Mouse (Mus musculus) CD4-positive, CD25-positive, alpha-beta regulatory T cell, adult 9 weeks (primary cell): ENCODE data around the gene Tspan3. TPM values are rescaled to one million over a fixed set of nuclear protein-coding genes. Genes with fewer than 3 reads are reported as not detected.

Source experiments
- polyA plus RNA-seq: library from polyadenylated mRNA; unstranded; fragments of 100-300 nt; shearing (Covaris generic); gene quantifications from one replicate; pipeline ENCODE4 v1.2.1, GENCODE M21; 2017

The Tspan3 gene
- polyA plus RNA-seq = 35.2 TPM

GRCm38 (mm10) chr9:56165377-56165776 is at the start of gene Tspan3:
Tspan3 (minus strand) TSS chr9:56165477.

DNA sequence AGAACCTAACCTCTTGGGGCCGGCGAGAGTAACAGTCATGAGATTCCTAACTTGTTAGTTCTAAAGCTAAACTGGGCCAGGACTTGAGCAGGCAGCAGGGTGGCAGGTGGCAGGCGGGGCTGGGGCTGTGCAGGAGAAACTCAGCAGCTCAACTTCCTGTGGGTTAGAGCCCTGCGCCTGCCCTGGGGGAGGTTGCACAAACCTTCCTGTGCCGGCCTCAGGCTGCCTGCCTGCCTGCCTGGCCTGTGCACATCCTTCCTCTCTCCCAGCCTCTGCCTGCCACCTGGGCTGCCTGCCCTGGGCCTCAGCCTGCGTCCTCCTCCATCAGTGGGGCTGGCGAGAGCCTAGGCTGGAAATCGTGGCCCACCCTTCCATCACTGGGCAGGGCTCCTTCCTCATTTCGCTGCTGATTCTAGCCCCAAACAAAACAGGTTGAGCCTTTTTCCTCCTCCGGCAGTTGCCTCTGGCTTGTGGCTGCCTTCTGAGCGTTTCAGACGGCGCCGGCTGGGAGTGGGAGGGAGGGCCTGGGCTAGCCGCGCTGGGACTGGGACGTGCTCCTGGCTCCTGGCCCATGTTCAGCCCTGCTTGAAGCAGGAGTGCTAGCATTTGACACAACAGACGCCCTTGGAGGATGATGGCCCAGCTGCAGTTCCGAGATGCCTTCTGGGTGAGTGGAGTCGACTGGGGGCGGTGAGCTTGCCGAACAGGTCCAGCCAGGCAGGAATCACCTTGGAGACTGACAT is 75.3 kb downstream of the Tspan3 start, which contains the start of gene Pstpip1:
Gene Pstpip1 (plus strand): TSS at position 185 of the 743 bp plus-strand sequence.

Other genes starting within 250 kb of the Tspan3 start
- gene Scaper, start 227.4 kb downstream of the Tspan3 start, polyA plus RNA-seq = 34.8 TPM
- gene 4930563M21Rik, start 154.9 kb downstream of the Tspan3 start, polyA plus RNA-seq = not detected
- gene Rcn2, start 123.6 kb downstream of the Tspan3 start, polyA plus RNA-seq = 11.6 TPM
- gene Pstpip1, start 75.5 kb downstream of the Tspan3 start, polyA plus RNA-seq = 167 TPM